Mouse (Mus musculus) small intestine, adult 2 months (tissue): ENCODE measurements around the gene Pou2f1.

ENCODE experiments used
- CTCF ChIP-seq: fragments of 200-500 bp; IDR thresholded peaks from 2 replicates; pipeline ENCODE4 v1.5.1; 2012; ENCODE audit warnings: low read depth, mild to moderate bottlenecking, control low read depth, inconsistent platforms, low read length, moderate library complexity, mixed read lengths; ENCODE audit not compliant: insufficient replicate concordance, insufficient read length; ENCODE audit errors: extremely low read depth
- POLR2A ChIP-seq: fragments of 200-500 bp; IDR thresholded peaks from 2 replicates; pipeline ENCODE4 v1.6.1; 2012; ENCODE audit warnings: low read depth, mild to moderate bottlenecking, control low read depth, inconsistent platforms, low read length, moderate library complexity

DNA sequence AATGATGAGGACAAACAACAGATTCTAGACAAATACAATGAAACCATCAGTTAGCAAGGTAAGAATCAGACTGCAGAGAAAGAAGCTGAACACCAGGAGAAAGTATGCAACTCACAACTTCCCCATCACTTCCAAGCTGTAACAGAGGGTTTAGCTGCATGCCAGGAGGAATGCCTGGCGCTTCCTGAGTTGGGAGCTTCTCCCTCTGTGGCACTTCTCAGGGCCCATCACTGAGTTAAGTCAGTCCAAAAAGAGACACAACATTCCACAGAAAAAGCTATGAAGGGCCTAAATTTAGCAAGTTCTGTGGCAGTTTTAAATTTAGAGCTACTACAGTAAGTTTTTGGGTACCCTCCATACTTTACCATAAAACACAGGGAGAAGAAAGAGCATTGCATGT lies 59.2 kb downstream of the Pou2f1 start:
- TF ChIP-seq CTCF = no peak
- no peak for TF ChIP-seq POLR2A
